10 mouse cellular contexts compared by ENCODE assay signal in genomic region chr11:6680397-6680818, GRCm38 (mm10). TPM values are rescaled to one million over a fixed set of nuclear protein-coding genes. Genes with fewer than 3 reads are reported as not detected.
DNase-seq lines count a peak whose midpoint lies in the region; ATAC-seq and TF ChIP-seq lines count a peak whose summit lies in the region.
"Had no signal": no experiment of that assay in that cellular context is flagged by ENCODE, and none has a peak within 500 bp of the region (broad histone marks: within the 10 kb centered on the region; RNA-seq: fewer than 3 reads in every experiment).

No protein-coding gene starts in this region.

- H3K27ac ChIP-seq in spleen, adult 2 months (ENCODE audit: insufficient read depth, low read length) = peak overlapping the region; percentile 2; the same call in 1 of the 2 replicates
- H3K27ac ChIP-seq in liver, embryonic 14.5 days = no peak overlapping the region

- no peaks in the 10 kb centered on the region for H3K9me3 ChIP-seq in liver, embryonic 14.5 days (ENCODE audit: control insufficient read depth, low read length)

- no peak for ATAC-seq in liver, embryonic 14.5 days (ENCODE audit: insufficient read depth)
- ATAC-seq: Patski had no signal

- no peak overlapping the region for H3K9ac ChIP-seq in liver, embryonic 14.5 days (replicated peaks)

- 8% methylated on average over 10 of the region's 10 CpGs for WGBS in spleen, adult 2 months
- WGBS in liver, embryonic 14.5 days (ENCODE audit: insufficient replicate concordance) = 7% methylated on average over 10 of the region's 10 CpGs

- no peak for DNase-seq in spleen, adult 2 months (ENCODE audit: low read depth in 1 of 2, low spot score in 2 of 2)
- DNase-seq in spleen, adult 12 weeks (ENCODE audit: low spot score) = no peak
- peak; percentile 31 to 59 for DNase-seq in gastrocnemius, postnatal 36 days
- DNase-seq in induced T-regulatory cell, adult 2 months (ENCODE audit: low read depth) = peak; percentile 75
- no peak for DNase-seq in liver, embryonic 14.5 days (ENCODE audit: low read depth in 3 of 3, low spot score in 3 of 3)
- DNase-seq in ovary, postnatal 36 days (ENCODE audit: low spot score) = peak; percentile 28
- DNase-seq in c-Kit-positive CD71-positive TER-119-positive erythroid progenitor cells, embryonic 14.5 days (ENCODE audit: low spot score) = no peak
- DNase-seq in spleen, postnatal 36 days (ENCODE audit: low spot score in 2 of 2) = no peak

- H3K4me1 ChIP-seq in spleen, adult 2 months (ENCODE audit: control insufficient read depth, insufficient read depth, insufficient read length) = no peaks in the 10 kb centered on the region; the same call in 1 of the 2 replicates
- peaks cover 0 to 3% of the 10 kb centered on the region in 2 experiments; a peak in 2 of 4 replicates for H3K4me1 ChIP-seq in liver, embryonic 14.5 days (replicated peaks; ENCODE audit: control insufficient read depth in 2 of 2, insufficient read depth in 2 of 2, low read length in 1 of 2)

- no peak for TF ChIP-seq EP300 in liver, embryonic 14.5 days (IDR thresholded peaks at IDR 0.05; ENCODE audit: low read depth)

- intact Hi-C loops in gastrocnemius, postnatal 36 days (cut with DNase I) = no loop called here

- H3K4me2 ChIP-seq in liver, embryonic 14.5 days (ENCODE audit: low read depth) = peak overlapping the region; percentile 41; the same call in 1 of the 2 replicates

- H3K4me3 ChIP-seq in spleen, adult 2 months (ENCODE audit: extremely low read depth, insufficient read depth, insufficient read length) = peak overlapping the region; percentile 43; the same call in 1 of the 2 replicates
- no peak overlapping the region for H3K4me3 ChIP-seq in liver, embryonic 14.5 days (ENCODE audit: insufficient read depth in 1 of 2, low read depth in 2 of 2, low read length in 2 of 2)
- H3K4me3 ChIP-seq: myocyte had no signal

- no peaks in the 10 kb centered on the region for H3K27me3 ChIP-seq in spleen, adult 2 months (ENCODE audit: control insufficient read depth, insufficient read depth, low read length)
- no peaks in the 10 kb centered on the region for H3K27me3 ChIP-seq in liver, embryonic 14.5 days (ENCODE audit: control insufficient read depth, insufficient read depth, low read length)
- H3K27me3 ChIP-seq: Patski had no signal

- H3K36me3 ChIP-seq in spleen, adult 2 months (ENCODE audit: control insufficient read depth, insufficient read depth, low read length) = no peaks in the 10 kb centered on the region
- no peaks in the 10 kb centered on the region for H3K36me3 ChIP-seq in liver, embryonic 14.5 days (replicated peaks; ENCODE audit: control insufficient read depth, insufficient read depth, low read depth)

- TF ChIP-seq POLR2A in spleen, adult 2 months (IDR thresholded peaks at IDR 0.05; ENCODE audit: low read depth, low read length) = no peak

- no peak for TF ChIP-seq CTCF in spleen, adult 2 months (IDR thresholded peaks at IDR 0.05; ENCODE audit: extremely low read depth, insufficient read depth, insufficient read length, insufficient replicate concordance)
- TF ChIP-seq CTCF in liver, embryonic 14.5 days (IDR thresholded peaks at IDR 0.05; ENCODE audit: low read depth) = no peak

RNA-seq across cellular contexts. Expression of gene Ramp3, which starts 22.1 kb away (rescaled TPM):
- polyA plus RNA-seq in spleen, adult 2 months (2012; rRNA removed) = 2.4 and 13.7 TPM in 2 replicates
- under 1 TPM in 1 of 2 experiments, not detected in 1; 0.81 TPM for total RNA-seq in gastrocnemius, postnatal 36 days (2021)
- polyA plus RNA-seq in liver, embryonic 14.5 days (2012; rRNA removed) = 0.04 and 0.14 TPM in 2 replicates
- not detected in 2 replicates for polyA plus RNA-seq in liver, embryonic 14.5 days (2014; fragmentation: Nextera tagmentation; extraction: Ambion mirVana)

RNA-seq across cellular contexts. Expression of gene Wap, which starts 42.0 kb away (rescaled TPM):
- not detected in 2 replicates for polyA plus RNA-seq in spleen, adult 2 months (2012; rRNA removed)
- not detected for total RNA-seq in gastrocnemius, postnatal 36 days (2021)
- polyA plus RNA-seq in liver, embryonic 14.5 days (2012; rRNA removed) = not detected in 2 replicates
- not detected in 2 replicates for polyA plus RNA-seq in liver, embryonic 14.5 days (2014; fragmentation: Nextera tagmentation; extraction: Ambion mirVana)
- polyA plus RNA-seq: myocyte, Patski had no signal

RNA-seq across cellular contexts. Expression of gene Tbrg4, which starts 54.5 kb away (rescaled TPM):
- polyA plus RNA-seq in spleen, adult 2 months (2012; rRNA removed) = 88.6 and 125 TPM in 2 replicates
- 10 to 100 TPM; 66.8 to 71.7 TPM for total RNA-seq in gastrocnemius, postnatal 36 days (2021)
- polyA plus RNA-seq in liver, embryonic 14.5 days (2012; rRNA removed) = 55.1 and 63.6 TPM in 2 replicates
- polyA plus RNA-seq in liver, embryonic 14.5 days (2014; fragmentation: Nextera tagmentation; extraction: Ambion mirVana) = 27.7 and 30.4 TPM in 2 replicates

Comparison
In these comparisons a context has a peak if more than half of its experiments do, and no peak if none do; other contexts are left out.
1. DNase-seq: peak in gastrocnemius, postnatal 36 days (2 of 2), induced T-regulatory cell, adult 2 months (single experiment) and ovary, postnatal 36 days (single experiment); none in spleen, adult 2 months (0 of 2), spleen, adult 12 weeks (single experiment), liver, embryonic 14.5 days (0 of 3), c-Kit-positive CD71-positive TER-119-positive erythroid progenitor cells, embryonic 14.5 days (single experiment) and spleen, postnatal 36 days (0 of 2).